Mouse (Mus musculus): Measurements from ENCODE around the gene Igsf9. TPM values are rescaled to one million over a fixed set of nuclear protein-coding genes. Genes with fewer than 3 reads are reported as not detected.
A peak's percentile ranks its signal among the peaks of the same experiment; 100 is the strongest.

The Igsf9 gene
- polyA plus RNA-seq, 1 experiment, result 4.1 TPM

DNA sequence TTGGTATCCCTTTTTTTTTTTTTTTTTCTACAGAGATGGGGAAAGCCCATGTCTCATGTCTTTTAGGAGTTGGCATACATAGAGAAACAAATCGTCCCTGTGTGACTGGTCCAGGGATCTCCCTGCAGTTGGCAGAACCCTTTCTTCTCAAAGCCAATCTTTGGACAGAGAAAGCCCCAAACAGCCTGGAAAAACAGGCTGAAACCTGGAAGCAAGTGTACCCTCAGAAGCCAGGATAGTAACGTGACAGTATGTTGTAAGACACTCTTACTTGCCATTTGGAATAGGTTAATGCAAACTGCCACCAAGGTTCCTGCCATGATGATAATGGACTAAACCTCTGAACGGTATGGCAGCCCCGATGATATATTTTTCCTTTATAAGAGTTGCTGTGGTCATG lies 1.2 kb upstream of the Igsf9 start:
- Histone ChIP-seq H3K27me3 (ENCODE audit: control insufficient read depth, insufficient read depth, insufficient read length) (no peaks in the 10 kb centered on the region), H3ac (ENCODE audit: control insufficient read depth, insufficient read length, low read depth) (no peak overlapping the region), H3K36me3 (ENCODE audit: control insufficient read depth, insufficient read depth) (no peaks in the 10 kb centered on the region), H3K79me3 (ENCODE audit: low read depth) (no peaks in the 10 kb centered on the region), H3K4me3 (ENCODE audit: insufficient read depth, poor library complexity, severe bottlenecking) (no peak overlapping the region), H3K79me2 (ENCODE audit: control insufficient read depth, insufficient read depth) (no peaks in the 10 kb centered on the region)
- TF ChIP-seq MYOD1 (IDR thresholded peaks at IDR 0.05; ENCODE audit: control insufficient read depth, insufficient read length, low read depth), result no peak
- no peak for TF ChIP-seq FOSL1 (IDR thresholded peaks at IDR 0.05; ENCODE audit: insufficient read depth, low read length, poor library complexity, severe bottlenecking)
- TF ChIP-seq MYOG (IDR thresholded peaks at IDR 0.05; ENCODE audit: control insufficient read depth, extremely low read depth, insufficient read length), result no peak
- no peak for TF ChIP-seq CTCF (IDR thresholded peaks at IDR 0.05; ENCODE audit: control insufficient read depth, insufficient read depth, insufficient read length)
- no peak for TF ChIP-seq MAX (IDR thresholded peaks at IDR 0.05)

- Histone ChIP-seq H3K36me3 (ENCODE audit: control insufficient read depth, insufficient read depth) (no peaks in the 10 kb centered on the region), H3K79me2 (ENCODE audit: control insufficient read depth, insufficient read depth) (no peaks in the 10 kb centered on the region), H3K79me3 (ENCODE audit: low read depth) (no peaks in the 10 kb centered on the region), H3ac (ENCODE audit: control insufficient read depth, insufficient read length, low read depth) (no peak overlapping the region), H3K27me3 (ENCODE audit: control insufficient read depth, insufficient read depth, insufficient read length) (no peaks in the 10 kb centered on the region), H3K4me3 (ENCODE audit: insufficient read depth, poor library complexity, severe bottlenecking) (no peak overlapping the region)
- TF ChIP-seq MYOG (IDR thresholded peaks at IDR 0.05; ENCODE audit: control insufficient read depth, extremely low read depth, insufficient read length) (no peak), FOSL1 (IDR thresholded peaks at IDR 0.05; ENCODE audit: insufficient read depth, low read length, poor library complexity, severe bottlenecking) (no peak), USF1 (IDR thresholded peaks at IDR 0.05; ENCODE audit: low read depth) (no peak), MAX (IDR thresholded peaks at IDR 0.05) (no peak), CEBPB (IDR thresholded peaks at IDR 0.05; ENCODE audit: low read depth) (no peak)
Observed at GRCm38 (mm10) chr1:172481111-172481510, 477 bp upstream of the Igsf9 start.

DNA sequence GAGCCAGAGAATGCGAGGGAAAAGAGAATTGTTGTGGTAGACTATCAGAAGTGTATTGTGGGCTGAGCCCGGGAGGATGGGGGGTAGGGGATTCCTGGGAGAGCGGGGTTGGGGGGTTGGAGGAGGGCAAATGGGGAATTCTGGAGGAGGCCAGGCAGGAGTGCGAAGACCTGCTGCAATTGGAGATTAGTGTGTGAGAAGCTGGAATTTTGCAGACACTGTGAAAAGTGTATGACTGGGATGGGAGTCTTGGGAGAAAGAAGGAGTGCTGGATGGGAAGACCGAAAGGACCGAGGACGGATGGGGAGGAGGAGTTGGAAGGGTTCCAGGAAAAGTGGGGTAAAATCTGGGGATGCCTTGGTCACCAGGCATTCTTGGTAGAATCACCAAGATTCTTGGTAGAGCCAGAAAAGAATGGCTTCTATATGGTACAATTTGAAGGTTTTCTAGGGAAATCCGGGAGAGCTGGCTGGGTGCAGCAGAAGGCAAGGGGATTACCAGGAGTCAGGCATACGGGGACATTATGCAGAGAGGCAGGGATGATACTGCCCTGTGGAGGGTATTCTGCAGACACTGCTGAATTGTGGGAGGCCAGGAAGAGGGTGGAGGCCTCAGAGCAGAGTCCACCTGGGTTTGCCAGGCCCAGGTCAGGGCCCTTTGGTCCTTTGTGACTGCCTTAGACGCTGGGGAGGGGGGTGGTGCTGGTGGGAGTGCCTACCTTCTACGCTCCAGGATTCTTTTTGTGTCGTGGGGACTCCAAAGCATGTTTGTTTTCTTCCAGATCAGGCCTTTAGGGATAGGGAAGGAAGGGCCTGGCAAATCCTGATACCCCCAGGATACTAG lies 1.2 kb downstream of the Igsf9 start:
- Histone ChIP-seq H3K79me2 (ENCODE audit: control insufficient read depth, insufficient read depth) (no peaks in the 10 kb centered on the region), H3K36me3 (ENCODE audit: control insufficient read depth, insufficient read depth) (no peaks in the 10 kb centered on the region), H3K79me3 (ENCODE audit: low read depth) (no peaks in the 10 kb centered on the region), H3K27me3 (ENCODE audit: control insufficient read depth, insufficient read depth, insufficient read length) (no peaks in the 10 kb centered on the region), H3K4me3 (ENCODE audit: insufficient read depth, poor library complexity, severe bottlenecking) (peak overlapping the region; percentile 30), H3ac (ENCODE audit: control insufficient read depth, insufficient read length, low read depth) (peak overlapping the region; percentile 45)
- no peak for TF ChIP-seq MYOG (IDR thresholded peaks at IDR 0.05; ENCODE audit: control insufficient read depth, extremely low read depth, insufficient read length)
- TF ChIP-seq FOSL1 (IDR thresholded peaks at IDR 0.05; ENCODE audit: insufficient read depth, low read length, poor library complexity, severe bottlenecking), result no peak
- TF ChIP-seq USF1 (IDR thresholded peaks at IDR 0.05; ENCODE audit: low read depth), result no peak
- no peak for TF ChIP-seq CEBPB (IDR thresholded peaks at IDR 0.05; ENCODE audit: low read depth)
- TF ChIP-seq MAX (IDR thresholded peaks at IDR 0.05), result no peak

DNA sequence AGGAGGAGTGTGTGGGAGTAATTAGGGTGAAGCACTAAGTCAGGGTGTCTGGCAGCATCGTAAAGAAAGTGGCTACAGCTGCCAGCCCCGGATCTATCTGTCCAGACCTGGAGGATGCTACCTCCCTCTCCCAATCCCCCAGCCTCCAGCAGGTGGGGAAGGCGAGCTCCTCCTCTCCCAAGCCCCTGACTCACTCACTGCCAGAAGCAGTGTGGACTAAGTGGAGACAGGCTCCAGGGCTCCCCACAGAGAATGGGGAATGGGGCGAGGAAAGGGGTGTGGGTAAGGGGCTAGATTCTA lies 1.7 kb downstream of the Igsf9 start:
- TF ChIP-seq FOSL1 (IDR thresholded peaks at IDR 0.05; ENCODE audit: insufficient read depth, low read length, poor library complexity, severe bottlenecking), result no peak
- TF ChIP-seq CTCF (IDR thresholded peaks at IDR 0.05; ENCODE audit: control insufficient read depth, insufficient read depth, insufficient read length), result no peak
- TF ChIP-seq MAX (IDR thresholded peaks at IDR 0.05), result no peak
- no peak for TF ChIP-seq MYOG (IDR thresholded peaks at IDR 0.05; ENCODE audit: control insufficient read depth, extremely low read depth, insufficient read length)
- no peak for TF ChIP-seq CEBPB (IDR thresholded peaks at IDR 0.05; ENCODE audit: low read depth)
- TF ChIP-seq MYOD1 (IDR thresholded peaks at IDR 0.05; ENCODE audit: control insufficient read depth, insufficient read length, low read depth), result no peak
- no peak for TF ChIP-seq USF1 (IDR thresholded peaks at IDR 0.05; ENCODE audit: low read depth)
- H3K4me3 ChIP-seq (ENCODE audit: insufficient read depth, poor library complexity, severe bottlenecking), result no peak overlapping the region

GRCm38 (mm10) chr1:172484236-172484635 lies 2.6 kb downstream of the Igsf9 start:
- H3K79me3 ChIP-seq (ENCODE audit: low read depth), result no peaks in the 10 kb centered on the region
- no peaks in the 10 kb centered on the region for H3K36me3 ChIP-seq (ENCODE audit: control insufficient read depth, insufficient read depth)
- TF ChIP-seq CEBPB (IDR thresholded peaks at IDR 0.05; ENCODE audit: low read depth) (no peak), FOSL1 (IDR thresholded peaks at IDR 0.05; ENCODE audit: insufficient read depth, low read length, poor library complexity, severe bottlenecking) (no peak), MYOD1 (IDR thresholded peaks at IDR 0.05; ENCODE audit: control insufficient read depth, insufficient read length, low read depth) (no peak)
- H3K27me3 ChIP-seq (ENCODE audit: control insufficient read depth, insufficient read depth, insufficient read length), result no peaks in the 10 kb centered on the region
- H3ac ChIP-seq (ENCODE audit: control insufficient read depth, insufficient read length, low read depth), result no peak overlapping the region
- no peak overlapping the region for H3K4me3 ChIP-seq (ENCODE audit: insufficient read depth, poor library complexity, severe bottlenecking)
- H3K79me2 ChIP-seq (ENCODE audit: control insufficient read depth, insufficient read depth), result no peaks in the 10 kb centered on the region

More for the DNA sequence above, 1.7 kb downstream of the Igsf9 start:
- no peak overlapping the region for H3ac ChIP-seq (ENCODE audit: control insufficient read depth, insufficient read length, low read depth)
- H3K79me3 ChIP-seq (ENCODE audit: low read depth), result no peaks in the 10 kb centered on the region
- H3K79me2 ChIP-seq (ENCODE audit: control insufficient read depth, insufficient read depth), result no peaks in the 10 kb centered on the region
- no peaks in the 10 kb centered on the region for H3K27me3 ChIP-seq (ENCODE audit: control insufficient read depth, insufficient read depth, insufficient read length)
- H3K36me3 ChIP-seq (ENCODE audit: control insufficient read depth, insufficient read depth), result no peaks in the 10 kb centered on the region

DNA sequence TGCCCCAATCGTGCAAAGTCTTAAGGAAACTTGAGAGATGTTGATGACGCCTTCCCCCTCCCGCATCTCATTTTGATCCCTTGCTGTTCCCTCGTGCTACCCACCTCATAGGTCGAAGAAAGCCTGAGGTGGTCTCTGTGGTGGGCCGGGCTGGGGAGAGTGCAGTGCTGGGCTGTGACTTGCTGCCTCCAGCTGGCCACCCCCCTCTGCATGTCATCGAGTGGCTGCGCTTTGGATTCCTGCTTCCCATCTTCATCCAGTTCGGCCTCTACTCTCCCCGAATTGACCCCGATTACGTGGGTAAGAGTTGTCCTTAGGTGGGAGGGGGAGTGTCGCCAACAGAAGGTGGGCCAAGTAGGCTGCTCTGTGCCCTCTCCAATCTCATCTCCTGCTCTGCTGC lies 3.1 kb downstream of the Igsf9 start:
- TF ChIP-seq CEBPB (IDR thresholded peaks at IDR 0.05; ENCODE audit: low read depth), result no peak
- no peak for TF ChIP-seq MYOD1 (IDR thresholded peaks at IDR 0.05; ENCODE audit: control insufficient read depth, insufficient read length, low read depth)
- TF ChIP-seq CTCF (IDR thresholded peaks at IDR 0.05; ENCODE audit: control insufficient read depth, insufficient read depth, insufficient read length), result no peak
- TF ChIP-seq USF1 (IDR thresholded peaks at IDR 0.05; ENCODE audit: low read depth), result no peak
- Histone ChIP-seq H3K79me2 (ENCODE audit: control insufficient read depth, insufficient read depth) (no peaks in the 10 kb centered on the region), H3K4me3 (ENCODE audit: insufficient read depth, poor library complexity, severe bottlenecking) (no peak overlapping the region), H3K36me3 (ENCODE audit: control insufficient read depth, insufficient read depth) (no peaks in the 10 kb centered on the region), H3ac (ENCODE audit: control insufficient read depth, insufficient read length, low read depth) (no peak overlapping the region), H3K79me3 (ENCODE audit: low read depth) (no peaks in the 10 kb centered on the region), H3K27me3 (ENCODE audit: control insufficient read depth, insufficient read depth, insufficient read length) (no peaks in the 10 kb centered on the region)

Data from C2C12 (cell line).